Mouse (Mus musculus) heart, embryonic 14.5 days (tissue): Measurements from ENCODE around the gene Gzme. TPM values are rescaled to one million over a fixed set of nuclear protein-coding genes. Genes with fewer than 3 reads are reported as not detected.
A peak's percentile ranks its signal among the peaks of the same experiment; 100 is the strongest.

Experiments used
- ATAC-seq: fragments of 200-750 bp; cut with Nextera tagmentation; 2 replicates; pipeline ENCODE4 v1.8.0; 2017; ENCODE audit warnings: low read depth, moderate TSS enrichment; ENCODE audit not compliant: insufficient number of reproducible peaks, insufficient read depth, low FRiP score
- H3K27ac ChIP-seq, 2 experiments: fragments of 200-500 bp in 1 of 2; fragments of 300-500 bp in 1 of 2; sonication (generic) in 1 of 2; replicated peaks in 1 of 2; 2 replicates each; pipeline ENCODE4 v1.5.1; 2012 to 2014; ENCODE audit warnings: low read depth in 2 of 2, low read length in 2 of 2, control low read depth in 1 of 2, mild to moderate bottlenecking in 1 of 2, mixed read lengths in 1 of 2; ENCODE audit not compliant: control insufficient read depth in 1 of 2, insufficient read depth in 1 of 2
- H3K27me3 ChIP-seq: fragments of 300-500 bp; sonication (generic); 2 replicates; pipeline ENCODE4 v1.6.1; 2014; ENCODE audit warnings: mild to moderate bottlenecking, low read length, control low read depth; ENCODE audit not compliant: control insufficient read depth, insufficient read depth
- H3K36me3 ChIP-seq: fragments of 300-500 bp; sonication (generic); 2 replicates; pipeline ENCODE4 v1.6.1; 2014; ENCODE audit warnings: mild to moderate bottlenecking, control low read depth, low read length, mixed read lengths; ENCODE audit not compliant: control insufficient read depth, insufficient read depth
- H3K4me1 ChIP-seq, 2 experiments: fragments of 200-500 bp in 1 of 2; fragments of 300-500 bp in 1 of 2; sonication (generic) in 1 of 2; 2 replicates each; pipeline ENCODE4 v1.6.1; 2012 to 2014; ENCODE audit warnings: low read length in 2 of 2, control low read depth in 1 of 2, mixed read lengths in 1 of 2; ENCODE audit not compliant: control insufficient read depth in 2 of 2, insufficient read depth in 2 of 2
- H3K4me2 ChIP-seq: fragments of 300-500 bp; sonication (generic); 2 replicates; pipeline ENCODE4 v1.6.1; 2014; ENCODE audit warnings: mild to moderate bottlenecking, low read length
- H3K4me3 ChIP-seq, 2 experiments: fragments of 200-500 bp in 1 of 2; fragments of 300-500 bp in 1 of 2; sonication (generic) in 1 of 2; 2 replicates each; pipeline ENCODE4 v1.5.1; 2012 to 2014; ENCODE audit warnings: low read length in 2 of 2, mild to moderate bottlenecking in 2 of 2, control low read depth in 1 of 2, low read depth in 1 of 2, moderate library complexity in 1 of 2; ENCODE audit not compliant: control insufficient read depth in 1 of 2, insufficient read depth in 1 of 2
- H3K9ac ChIP-seq: fragments of 300-500 bp; sonication (generic); 2 replicates; pipeline ENCODE4 v1.6.1; 2014; ENCODE audit warnings: mild to moderate bottlenecking, low read length
- H3K9me3 ChIP-seq: fragments of 300-500 bp; sonication (generic); 2 replicates; pipeline ENCODE4 v1.6.1; 2016; ENCODE audit warnings: low read length, control low read depth; ENCODE audit not compliant: control insufficient read depth
- WGBS: fragments of 180-500 bp; shearing (Covaris S2); extraction: QIAGEN DNeasy Blood & Tissue Kit; methylation state at CpG from one replicate; pipeline ENCODE4 v1.1.7; 2014; 5-methylcytosine and 5-hydroxymethylcytosine counted together
- microRNA-seq: library from miRNA; unstranded; fragments of <30 nt; microRNA quantifications from one replicate; pipeline ENCODE4, GENCODE M21; 2016
- polyA plus RNA-seq: library from polyadenylated mRNA; unstranded; fragments of >200 nt; fragmentation: Nextera tagmentation; extraction: Ambion mirVana; gene quantifications from 2 replicates; pipeline ENCODE4 v1.2.1, GENCODE M21; 2014

The Gzme gene
- polyA plus RNA-seq, 1 experiment from 2014 or later, result not detected

- H3K9me3 ChIP-seq, result no peaks in the 10 kb centered on the region
- no peaks in the 10 kb centered on the region for H3K27me3 ChIP-seq
- no peaks in the 10 kb centered on the region for H3K36me3 ChIP-seq
- H3K4me3 ChIP-seq, result no peak overlapping the region
- H3K9ac ChIP-seq, result no peak overlapping the region
- WGBS, result 7% methylated on average over 1 of the region's 1 CpGs
- no peak overlapping the region for H3K4me2 ChIP-seq
- peaks cover 0 to 10% of the 10 kb centered on the region in 2 experiments; a peak in 1 of 4 replicates for H3K4me1 ChIP-seq
- peak overlapping the region in 1 of 2 experiments; percentile 44; a peak in 1 of 4 replicates for H3K27ac ChIP-seq
- peak; percentile 59; the same call in 1 of the 2 replicates for ATAC-seq
These were observed 22.8 kb downstream of the Gzme start for GRCm38 (mm10) chr14:56097597-56097996.

GRCm38 (mm10) chr14:56093353-56093752 is 27.1 kb downstream of the Gzme start:
- whole genome bisulfite sequencing, result 69% methylated on average over 2 of the region's 2 CpGs
- no peak for ATAC-seq
- Histone ChIP-seq H3K27me3 (no peaks in the 10 kb centered on the region), H3K9ac (no peak overlapping the region), H3K27ac (no peak overlapping the region), H3K4me1 (peaks cover 0 to 10% of the 10 kb centered on the region in 2 experiments; a peak in 1 of 4 replicates), H3K4me2 (no peak overlapping the region), H3K9me3 (no peaks in the 10 kb centered on the region), H3K4me3 (no peak overlapping the region), H3K36me3 (no peaks in the 10 kb centered on the region)

- Histone ChIP-seq H3K36me3 (no peaks in the 10 kb centered on the region), H3K9me3 (no peaks in the 10 kb centered on the region), H3K27me3 (no peaks in the 10 kb centered on the region), H3K9ac (no peak overlapping the region), H3K4me1 (no peaks in the 10 kb centered on the region), H3K4me3 (no peak overlapping the region), H3K27ac (no peak overlapping the region), H3K4me2 (no peak overlapping the region)
- WGBS, result 62% methylated on average over 3 of the region's 3 CpGs
- ATAC-seq, result no peak
These were observed 33.7 kb downstream of the Gzme start for GRCm38 (mm10) chr14:56086711-56087110.

GRCm38 (mm10) chr14:56085167-56085566 is 35.3 kb downstream of the Gzme start, which contains the start of gene Mcpt8:
Mcpt8 (minus strand) TSS chr14:56085273.
- no peak within 1 kb of the TSS for H3K27ac ChIP-seq
- H3K36me3 ChIP-seq, result no peaks in the 10 kb centered on the region
- H3K27me3 ChIP-seq, result no peaks in the 10 kb centered on the region
- no peaks in the 10 kb centered on the region for H3K4me1 ChIP-seq
- ATAC-seq, result no peak
- H3K9me3 ChIP-seq, result no peaks in the 10 kb centered on the region
- no peak within 1 kb of the TSS for H3K4me2 ChIP-seq
- no peak within 1 kb of the TSS for H3K9ac ChIP-seq
- no peak within 1 kb of the TSS for H3K4me3 ChIP-seq
- WGBS, result 88% methylated on average over 2 of the region's 2 CpGs

GRCm38 (mm10) chr14:56082016-56082415 is 38.4 kb downstream of the Gzme start:
- 89% methylated on average over 4 of the region's 4 CpGs for WGBS
- Histone ChIP-seq H3K9me3 (no peaks in the 10 kb centered on the region), H3K4me3 (no peak overlapping the region)

More at GRCm38 (mm10) chr14:56082016-56082415, 38.4 kb downstream of the Gzme start:
- no peak overlapping the region for H3K27ac ChIP-seq
- ATAC-seq, result no peak
- H3K36me3 ChIP-seq, result no peaks in the 10 kb centered on the region
- no peaks in the 10 kb centered on the region for H3K27me3 ChIP-seq
- H3K4me1 ChIP-seq, result no peaks in the 10 kb centered on the region
- H3K4me2 ChIP-seq, result no peak overlapping the region
- no peak overlapping the region for H3K9ac ChIP-seq

Small RNA genes within 50 kb of the gene (microRNA-seq; reads per million reads assigned to microRNA genes)
- gene Mir6949, result not detected

Other genes starting within 250 kb of the Gzme start
- 0.24 and 0.61 TPM in 2 replicates for gene Cbln3, start 236.2 kb downstream of the Gzme start, polyA plus RNA-seq
- 5.7 and 6.1 TPM in 2 replicates for gene Khnyn, start 235.7 kb downstream of the Gzme start, polyA plus RNA-seq
- gene Sdr39u1, start 220.3 kb downstream of the Gzme start, polyA plus RNA-seq, result 51.6 and 52.1 TPM in 2 replicates
- gene Cma1, start 175.9 kb downstream of the Gzme start, polyA plus RNA-seq, result 2.6 and 3.5 TPM in 2 replicates
- not detected in 2 replicates for gene Cma2, start 169.6 kb downstream of the Gzme start, polyA plus RNA-seq
- gene Mcpt1, start 102.7 kb downstream of the Gzme start, polyA plus RNA-seq, result not detected in 2 replicates
- gene Mcpt9, start 90.1 kb downstream of the Gzme start, polyA plus RNA-seq, result not detected in 2 replicates
- not detected in 2 replicates for gene Mcpt2, start 78.6 kb downstream of the Gzme start, polyA plus RNA-seq
- gene Mcpt4, start 58.3 kb downstream of the Gzme start, polyA plus RNA-seq, result 0.49 and 0.90 TPM in 2 replicates
- 0.42 and 0.50 TPM in 2 replicates for gene Mcpt8, start 35.4 kb downstream of the Gzme start, polyA plus RNA-seq
- 0.40 and 0.41 TPM in 2 replicates for gene Ctsg, start 18.1 kb downstream of the Gzme start, polyA plus RNA-seq
- gene Gzmd, start 12.0 kb upstream of the Gzme start, polyA plus RNA-seq, result not detected in 2 replicates
- gene Gzmg, start 39.0 kb upstream of the Gzme start, polyA plus RNA-seq, result not detected in 2 replicates
- not detected in 2 replicates for gene Gzmn, start 54.0 kb upstream of the Gzme start, polyA plus RNA-seq
- gene Gzmf, start 90.8 kb upstream of the Gzme start, polyA plus RNA-seq, result not detected in 2 replicates
- not detected in 2 replicates for gene Gzmc, start 114.0 kb upstream of the Gzme start, polyA plus RNA-seq
- gene Gzmb, start 141.6 kb upstream of the Gzme start, polyA plus RNA-seq, result not detected in 2 replicates
- not detected in 2 replicates for gene Atp12a, start 244.4 kb upstream of the Gzme start, polyA plus RNA-seq